9 mouse cellular contexts compared by ENCODE assay signal in genomic region chr8:106411783-106412451, GRCm38 (mm10). TPM values are rescaled to one million over a fixed set of nuclear protein-coding genes. Genes with fewer than 3 reads are reported as not detected.
DNase-seq lines count a peak whose midpoint lies in the region; ATAC-seq and TF ChIP-seq lines count a peak whose summit lies in the region.
"Had no signal": no experiment of that assay in that cellular context is flagged by ENCODE, and none has a peak within 500 bp of the region (broad histone marks: within the 10 kb centered on the region; RNA-seq: fewer than 3 reads in every experiment).

No protein-coding gene starts in this region.

- intact Hi-C loops in left cerebral cortex, adult 2 months (cut with DNase I): loop anchor here (10.0 kb wide), 2 partner anchors 233 to 473 kb away; no protein-coding TSS in a partner anchor

- no peak for ATAC-seq in hindbrain, embryonic 12.5 days (ENCODE audit: low FRiP score)

- H3K27me3 ChIP-seq in hindbrain, embryonic 10.5 days (ENCODE audit: insufficient read depth, poor library complexity, severe bottlenecking): no peaks in the 10 kb centered on the region
- H3K27me3 ChIP-seq in hindbrain, embryonic 12.5 days: no peaks in the 10 kb centered on the region
- H3K27me3 ChIP-seq in megakaryocyte, embryonic 14.5 days (replicated peaks): peaks cover 12% of the 10 kb centered on the region
- no peaks in the 10 kb centered on the region for H3K27me3 ChIP-seq in splenic B cell, adult 2 months (ENCODE audit: control insufficient read depth, insufficient read depth, low read length, poor library complexity, severe bottlenecking)
- H3K27me3 ChIP-seq: stomach, embryonic 15.5 days had no signal

- H3K4me1 ChIP-seq in hindbrain, embryonic 10.5 days (replicated peaks): peaks cover 42% of the 10 kb centered on the region
- peaks cover 13% of the 10 kb centered on the region for H3K4me1 ChIP-seq in hindbrain, embryonic 12.5 days
- H3K4me1 ChIP-seq in megakaryocyte, embryonic 14.5 days: peaks cover 28% of the 10 kb centered on the region

- H3K4me2 ChIP-seq in hindbrain, embryonic 12.5 days (replicated peaks): no peak overlapping the region
- H3K4me2 ChIP-seq: stomach, embryonic 15.5 days had no signal

- peak; percentile 56 for DNase-seq in hindbrain, embryonic 10.5 days (ENCODE audit: low spot score)
- DNase-seq in MN1 (ENCODE audit: low spot score): peak; percentile 79
- DNase-seq in cerebellum, postnatal 14 days: peak; percentile 82 to 84
- DNase-seq in heart, postnatal 4 days: peak; percentile 74
- DNase-seq in left cerebral cortex, adult 2 months (ENCODE audit: extremely low spot score in 1 of 2, low spot score in 2 of 2): peak; percentile 64 to 70
- peak; percentile 73 for DNase-seq in splenic B cell, adult 2 months (ENCODE audit: low read depth, low spot score)

- H3K4me3 ChIP-seq in hindbrain, embryonic 10.5 days: no peak overlapping the region
- H3K4me3 ChIP-seq in hindbrain, embryonic 12.5 days: no peak overlapping the region
- no peak overlapping the region for H3K4me3 ChIP-seq in left cerebral cortex, adult 2 months
- peak overlapping the region; percentile 82 for H3K4me3 ChIP-seq in megakaryocyte, embryonic 14.5 days (replicated peaks)
- H3K4me3 ChIP-seq: stomach, embryonic 15.5 days had no signal

- WGBS in hindbrain, embryonic 10.5 days: 23% methylated on average over 14 of the region's 14 CpGs
- 26% methylated on average over 14 of the region's 14 CpGs for WGBS in hindbrain, embryonic 12.5 days

- no peak overlapping the region for H3K9ac ChIP-seq in hindbrain, embryonic 12.5 days
- H3K9ac ChIP-seq: stomach, embryonic 15.5 days had no signal

- H3K27ac ChIP-seq in hindbrain, embryonic 10.5 days: no peak overlapping the region
- H3K27ac ChIP-seq in hindbrain, embryonic 12.5 days: no peak overlapping the region
- H3K27ac ChIP-seq in left cerebral cortex, adult 2 months: no peak overlapping the region
- H3K27ac ChIP-seq: stomach, embryonic 15.5 days had no signal

- 0 out of 2 replicates have a peak, but pooled peaks cover under 1% of the 10 kb centered on the region for H3K36me3 ChIP-seq in hindbrain, embryonic 10.5 days
- H3K36me3 ChIP-seq in hindbrain, embryonic 12.5 days: no peaks in the 10 kb centered on the region
- no peaks in the 10 kb centered on the region for H3K36me3 ChIP-seq in megakaryocyte, embryonic 14.5 days (replicated peaks; ENCODE audit: low read length)
- H3K36me3 ChIP-seq in splenic B cell, adult 2 months (ENCODE audit: control insufficient read depth, insufficient read depth, low read length, poor library complexity, severe bottlenecking): no peaks in the 10 kb centered on the region
- H3K36me3 ChIP-seq: stomach, embryonic 15.5 days had no signal

- peak; percentile 92 for TF ChIP-seq CTCF in left cerebral cortex, adult 2 months (IDR thresholded peaks at IDR 0.05)

- no peaks in the 10 kb centered on the region for H3K9me3 ChIP-seq in hindbrain, embryonic 10.5 days
- no peaks in the 10 kb centered on the region for H3K9me3 ChIP-seq in hindbrain, embryonic 12.5 days (replicated peaks)
- no peaks in the 10 kb centered on the region for H3K9me3 ChIP-seq in megakaryocyte, embryonic 14.5 days
- H3K9me3 ChIP-seq: stomach, embryonic 15.5 days had no signal

RNA-seq across cellular contexts. Expression of gene Zfp90, which starts 3.2 kb away (rescaled TPM):
- polyA plus RNA-seq in hindbrain, embryonic 10.5 days (2016; fragmentation: Nextera tagmentation; extraction: Ambion mirVana): 24.1 and 26.1 TPM in 2 replicates
- 36.0 and 37.3 TPM in 2 replicates for polyA plus RNA-seq in hindbrain, embryonic 12.5 days (2016; fragmentation: Nextera tagmentation; extraction: Ambion mirVana)
- 10 to 100 TPM; 12.4 to 13.1 TPM for total RNA-seq in heart, postnatal 4 days (2021)
- 10 to 100 TPM; 11.1 to 11.8 TPM for total RNA-seq in left cerebral cortex, adult 2 months (2021)
- 0.78 TPM in 1 of 2 replicates, not detected in the other for polyA plus RNA-seq in megakaryocyte, embryonic 14.5 days (2012; ENCODE audit: insufficient read depth, low replicate concordance)

Comparison
In these comparisons a context has a peak if more than half of its experiments do, and no peak if none do; other contexts are left out.
1. RNA of gene Zfp90, which starts 3.2 kb away (polyA plus RNA-seq): 36.0 to 37.3 TPM in hindbrain, embryonic 12.5 days and 24.1 to 26.1 TPM in hindbrain, embryonic 10.5 days; 0.78 TPM in megakaryocyte, embryonic 14.5 days; every median in the first group is over 10 times any median in the second.
2. Peak in every context shown above with its lines, with median percentiles within 50 percentile points of each other: DNase-seq.